Mouse (Mus musculus) right cerebral cortex, adult 2 months (tissue): ENCODE measurements around the gene Ercc5.

Source experiments
- DNase-seq, 2 experiments: peaks; one replicate each; pipeline ENCODE4 v3.0.0; 2021 to 2022; ENCODE audit warnings: low spot score in 2 of 2

Gene Ercc5

GRCm38 (mm10) chr1:44173903-44174302 lies 26.4 kb downstream of the Ercc5 start:
- DNase-seq: no peak

- no peak for DNase-seq
Observed at GRCm38 (mm10) chr1:44178086-44178485, 30.5 kb downstream of the Ercc5 start.

- DNase-seq: peak in 1 of 2 experiments; percentile 45
Observed at GRCm38 (mm10) chr1:44186396-44186795, 38.9 kb downstream of the Ercc5 start.

- peak; percentile 53 to 63 for DNase-seq
Observed at GRCm38 (mm10) chr1:44198273-44199171, 51.0 kb downstream of the Ercc5 start.

GRCm38 (mm10) chr1:44202876-44203275 lies 55.3 kb downstream of the Ercc5 start:
- DNase-seq: no peak

GRCm38 (mm10) chr1:44214443-44214842 lies 66.9 kb downstream of the Ercc5 start:
- DNase-seq: no peak

- no peak for DNase-seq
Observed at GRCm38 (mm10) chr1:44216352-44217116, 69.0 kb downstream of the Ercc5 start.

GRCm38 (mm10) chr1:44217118-44217517 lies 69.6 kb downstream of the Ercc5 start:
- DNase-seq: peak; percentile 26 to 33

GRCm38 (mm10) chr1:44218876-44219275 lies 71.3 kb downstream of the Ercc5 start, which contains the start of gene Mettl21e:
Gene Mettl21e, minus strand, starts transcription at chr1:44218961.
- no peak for DNase-seq

- DNase-seq: peak; percentile 63 to 70
Observed at GRCm38 (mm10) chr1:44229044-44229443, 81.5 kb downstream of the Ercc5 start.
